Mouse (Mus musculus) lung, adult 10 weeks (tissue): ENCODE results near the gene Taf1b. TPM values are rescaled to one million over a fixed set of nuclear protein-coding genes. Genes with fewer than 3 reads are reported as not detected.

Source experiments
- polyA plus RNA-seq: library from polyadenylated mRNA; stranded (reverse); fragments of 350-450 nt; fragmentation: Illumina TruSeq; extraction: RNeasy Lipid Tissue Mini Kit (QIAGEN cat#74804); gene quantifications from one replicate; pipeline ENCODE4 v1.2.3, GENCODE M21; 2014; ENCODE audit warnings: low read depth, low replicate concordance; ENCODE audit not compliant: insufficient read depth

Taf1b gene
- 11.4 TPM for polyA plus RNA-seq

DNA sequence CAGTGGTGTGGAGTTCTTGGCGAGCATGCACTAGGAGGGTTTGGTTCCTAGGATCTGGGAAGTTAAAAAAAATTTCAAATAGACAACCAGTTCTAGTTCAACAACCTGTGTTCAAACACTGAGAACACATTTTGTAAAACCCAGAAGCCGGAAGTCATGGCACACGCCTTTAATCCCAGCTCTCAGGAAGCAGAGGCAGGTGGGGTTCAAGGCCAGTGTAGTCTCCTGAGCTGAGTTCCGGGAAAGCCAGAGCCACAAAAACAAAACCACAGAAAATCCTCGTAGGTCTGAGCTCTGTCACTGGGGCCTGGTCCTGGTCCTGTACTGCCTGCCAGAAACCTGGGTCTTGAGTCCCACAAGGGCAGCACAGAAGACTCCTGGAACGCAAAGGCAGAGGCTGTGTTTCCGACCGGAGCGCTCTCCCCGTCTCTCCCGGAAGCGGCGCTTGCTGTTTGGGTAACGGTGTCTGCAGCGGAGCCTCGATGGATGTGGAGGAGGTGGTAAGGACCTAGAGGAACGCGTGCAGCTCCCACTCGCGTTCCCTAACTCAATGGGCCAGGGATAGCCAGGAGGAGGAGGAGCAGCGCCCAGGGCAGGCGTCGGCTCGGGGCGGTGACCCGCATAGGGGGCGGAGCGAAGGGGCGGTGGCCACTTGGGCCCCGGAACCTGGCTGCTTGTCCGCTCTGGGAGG is at the start of gene Taf1b:
Gene Taf1b (plus strand): TSS at position 210 of the 691 bp plus-strand sequence.

DNA sequence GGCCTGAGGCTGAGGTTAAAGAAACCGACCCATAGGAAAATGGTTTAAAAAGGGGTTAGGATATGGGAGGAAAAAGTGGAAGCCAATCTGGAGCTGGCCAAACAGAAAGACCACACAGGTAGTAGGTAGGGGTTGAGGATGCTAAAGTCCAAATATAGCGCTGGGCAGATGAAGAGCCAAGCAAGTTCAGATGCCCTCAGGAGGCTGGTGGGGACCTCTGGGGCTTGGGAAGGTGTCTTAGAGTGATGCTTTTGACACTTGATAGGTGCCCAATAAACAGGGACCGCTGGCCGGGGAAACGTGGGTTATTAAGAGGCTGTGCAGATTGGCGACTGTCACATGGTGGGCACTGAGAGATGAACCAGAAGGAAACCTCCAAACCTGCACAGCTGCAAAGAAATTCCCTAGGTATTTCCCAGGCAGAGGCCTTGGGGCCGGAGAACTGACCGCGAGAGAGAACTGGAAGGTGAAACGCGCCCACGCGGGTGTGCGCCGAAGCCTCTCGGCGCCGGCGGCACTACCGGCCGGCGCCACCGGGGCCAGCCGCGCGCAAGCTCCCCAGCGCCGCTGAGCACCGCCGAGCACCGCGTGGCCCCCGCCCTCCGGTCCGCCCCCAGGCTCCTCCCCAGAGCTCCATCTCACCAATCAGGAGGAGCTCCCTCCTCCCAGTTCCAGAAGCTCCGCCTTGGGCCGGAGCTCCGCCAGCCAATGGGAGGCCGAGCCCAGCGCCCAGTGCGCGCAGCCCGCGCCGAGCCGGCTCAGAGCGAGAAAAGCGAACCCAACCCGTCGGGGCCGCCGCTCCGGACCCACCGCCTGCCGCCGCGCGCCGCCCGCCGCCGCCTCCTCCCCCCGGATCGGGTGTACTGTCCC is 73.6 kb downstream of the Taf1b start, which contains the start of gene Grhl1:
Gene Grhl1 (plus strand): TSS at position 761 of the 870 bp plus-strand sequence.

Other genes starting within 250 kb of the Taf1b start
- gene Grhl1, start 73.9 kb downstream of the Taf1b start, polyA plus RNA-seq: 2.8 TPM
- gene Klf11, start 152.9 kb downstream of the Taf1b start, polyA plus RNA-seq: 11.7 TPM
- gene Cys1, start 183.5 kb downstream of the Taf1b start, polyA plus RNA-seq: 13.1 TPM
- gene Rrm2, start 209.9 kb downstream of the Taf1b start, polyA plus RNA-seq: 3.3 TPM